Mouse (Mus musculus) megakaryocyte, embryonic 14.5 days (primary cell): ENCODE results near the gene Inpp4a.

Experiments
- FLI1 ChIP-seq: IDR thresholded peaks from 2 replicates; pipeline ENCODE4 v1.6.1; 2012; ENCODE audit warnings: low read length, inconsistent platforms, mixed read lengths
- GATA1 ChIP-seq: IDR thresholded peaks from 3 replicates; pipeline ENCODE4 v1.6.1; 2012; ENCODE audit warnings: mixed read lengths, low read length, inconsistent platforms, borderline replicate concordance

- no peak for TF ChIP-seq GATA1
- no peak for TF ChIP-seq FLI1
Observed at GRCm38 (mm10) chr1:37358621-37359020, 59.0 kb downstream of the Inpp4a start.
